Mouse (Mus musculus): ENCODE data around the gene Rpa1. TPM values are rescaled to one million over a fixed set of nuclear protein-coding genes. Genes with fewer than 3 reads are reported as not detected.

Gene Rpa1
- total and polyA plus RNA-seq, 2 experiments from 2014 or later, result 54.1 to 58.5 TPM

DNA sequence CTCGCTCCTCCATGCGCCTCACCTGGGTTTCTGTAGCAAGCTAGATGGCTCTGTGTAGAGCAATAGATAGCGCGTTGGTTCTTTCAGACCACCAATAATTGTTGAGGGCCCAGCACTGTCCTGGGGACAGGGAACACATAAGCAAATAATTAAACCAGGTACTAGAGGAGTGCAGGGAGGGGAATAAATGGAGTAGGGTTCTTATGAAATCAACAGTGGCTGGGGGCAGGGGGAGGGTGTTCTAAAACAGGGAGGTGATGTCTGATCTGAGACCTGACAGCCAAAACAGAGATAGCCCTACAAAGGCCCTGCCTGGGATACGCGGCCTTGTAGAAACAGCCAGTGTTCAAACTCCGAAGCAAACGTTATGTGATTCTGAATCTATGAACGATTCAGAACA, 98.5 kb downstream of the Rpa1 start:
- Histone ChIP-seq H3K9ac (no peak overlapping the region), H3K27me3 (ENCODE audit: insufficient read depth, low read length) (no peaks in the 10 kb centered on the region), H3K4me1 (ENCODE audit: insufficient read depth) (0 out of 2 replicates have a peak, but pooled peaks cover 3% of the 10 kb centered on the region), H3K4me2 (ENCODE audit: low read depth) (no peak overlapping the region), H3K9me3 (ENCODE audit: low read length) (no peaks in the 10 kb centered on the region), H3K36me3 (ENCODE audit: insufficient read depth) (no peaks in the 10 kb centered on the region), H3K27ac (ENCODE audit: low read depth, low read length) (no peak overlapping the region), H3K4me3 (ENCODE audit: low read depth, low read length) (no peak overlapping the region)
- ATAC-seq (no peak), DNase-seq (no peak)
- no peak for TF ChIP-seq CTCF (IDR thresholded peaks at IDR 0.05; ENCODE audit: low read depth)
- 85% methylated on average over 9 of the region's 9 CpGs for WGBS

Small RNAs within 50 kb of the gene (microRNA-seq; reads per million reads assigned to microRNA genes)
- 0 reads per million in 2 experiments for gene Gm47300

Other genes with a start within 250 kb of the Rpa1 start
- gene Hic1, start 178.8 kb downstream of the Rpa1 start, total RNA-seq (2014; rRNA removed), result 4.2 and 4.5 TPM in 2 replicates
- 1.7 TPM in 2 replicates for gene Hic1, start 178.8 kb downstream of the Rpa1 start, polyA plus RNA-seq (2015; fragmentation: Nextera tagmentation; extraction: Ambion mirVana)
- gene Ovca2, start 169.5 kb downstream of the Rpa1 start, total RNA-seq (2014; rRNA removed), result 15.5 and 19.6 TPM in 2 replicates
- gene Ovca2, start 169.5 kb downstream of the Rpa1 start, polyA plus RNA-seq (2015; fragmentation: Nextera tagmentation; extraction: Ambion mirVana), result 11.5 and 16.3 TPM in 2 replicates
- 19.5 and 21.0 TPM in 2 replicates for gene Dph1, start 157.1 kb downstream of the Rpa1 start, total RNA-seq (2014; rRNA removed)
- 12.7 and 13.8 TPM in 2 replicates for gene Dph1, start 157.1 kb downstream of the Rpa1 start, polyA plus RNA-seq (2015; fragmentation: Nextera tagmentation; extraction: Ambion mirVana)
- 10.6 and 11.0 TPM in 2 replicates for gene Rtn4rl1, start 154.5 kb downstream of the Rpa1 start, total RNA-seq (2014; rRNA removed)
- gene Rtn4rl1, start 154.5 kb downstream of the Rpa1 start, polyA plus RNA-seq (2015; fragmentation: Nextera tagmentation; extraction: Ambion mirVana), result 11.9 and 15.6 TPM in 2 replicates
- 20.8 and 28.8 TPM in 2 replicates for gene Smyd4, start 109 bp upstream of the Rpa1 start, total RNA-seq (2014; rRNA removed)
- gene Smyd4, start 109 bp upstream of the Rpa1 start, polyA plus RNA-seq (2015; fragmentation: Nextera tagmentation; extraction: Ambion mirVana), result 13.9 and 21.5 TPM in 2 replicates
- 43.0 and 53.3 TPM in 2 replicates for gene Serpinf1, start 74.4 kb upstream of the Rpa1 start, total RNA-seq (2014; rRNA removed)
- 44.6 and 57.7 TPM in 2 replicates for gene Serpinf1, start 74.4 kb upstream of the Rpa1 start, polyA plus RNA-seq (2015; fragmentation: Nextera tagmentation; extraction: Ambion mirVana)
- 0.24 TPM in 1 of 2 replicates, not detected in the other for gene Serpinf2, start 91.3 kb upstream of the Rpa1 start, total RNA-seq (2014; rRNA removed)
- not detected in 2 replicates for gene Serpinf2, start 91.3 kb upstream of the Rpa1 start, polyA plus RNA-seq (2015; fragmentation: Nextera tagmentation; extraction: Ambion mirVana)
- 15.8 and 15.9 TPM in 2 replicates for gene Wdr81, start 106.4 kb upstream of the Rpa1 start, total RNA-seq (2014; rRNA removed)
- gene Wdr81, start 106.4 kb upstream of the Rpa1 start, polyA plus RNA-seq (2015; fragmentation: Nextera tagmentation; extraction: Ambion mirVana), result 4.2 and 4.9 TPM in 2 replicates
- gene Tlcd2, start 113.4 kb upstream of the Rpa1 start, total RNA-seq (2014; rRNA removed), result 0.31 and 1.4 TPM in 2 replicates
- gene Tlcd2, start 113.4 kb upstream of the Rpa1 start, polyA plus RNA-seq (2015; fragmentation: Nextera tagmentation; extraction: Ambion mirVana), result 0.79 and 1.2 TPM in 2 replicates
- gene Prpf8, start 138.5 kb upstream of the Rpa1 start, total RNA-seq (2014; rRNA removed), result 89.0 and 120 TPM in 2 replicates
- 25.6 and 27.9 TPM in 2 replicates for gene Prpf8, start 138.5 kb upstream of the Rpa1 start, polyA plus RNA-seq (2015; fragmentation: Nextera tagmentation; extraction: Ambion mirVana)
- gene Rilp, start 161.8 kb upstream of the Rpa1 start, total RNA-seq (2014; rRNA removed), result 0.67 and 1.6 TPM in 2 replicates
- gene Rilp, start 161.8 kb upstream of the Rpa1 start, polyA plus RNA-seq (2015; fragmentation: Nextera tagmentation; extraction: Ambion mirVana), result 2.9 and 4.9 TPM in 2 replicates
- 4.0 and 4.5 TPM in 2 replicates for gene Scarf1, start 165.2 kb upstream of the Rpa1 start, total RNA-seq (2014; rRNA removed)
- 3.1 and 3.5 TPM in 2 replicates for gene Scarf1, start 165.2 kb upstream of the Rpa1 start, polyA plus RNA-seq (2015; fragmentation: Nextera tagmentation; extraction: Ambion mirVana)
- 16.5 and 24.0 TPM in 2 replicates for gene Slc43a2, start 183.4 kb upstream of the Rpa1 start, total RNA-seq (2014; rRNA removed)
- gene Slc43a2, start 183.4 kb upstream of the Rpa1 start, polyA plus RNA-seq (2015; fragmentation: Nextera tagmentation; extraction: Ambion mirVana), result 10.4 and 14.1 TPM in 2 replicates
- 83.0 and 95.7 TPM in 2 replicates for gene Pitpna, start 239.8 kb upstream of the Rpa1 start, total RNA-seq (2014; rRNA removed)
- 85.8 and 101 TPM in 2 replicates for gene Pitpna, start 239.8 kb upstream of the Rpa1 start, polyA plus RNA-seq (2015; fragmentation: Nextera tagmentation; extraction: Ambion mirVana)

All from forebrain, postnatal 0 days (tissue).